Mouse (Mus musculus): ENCODE results near the gene Cfl2. TPM values are rescaled to one million over a fixed set of nuclear protein-coding genes. Genes with fewer than 3 reads are reported as not detected.

The Cfl2 gene
- total RNA-seq, 1 experiment = 50.9 TPM

- no peak for DNase-seq (ENCODE audit: low read depth, low spot score)
- Histone ChIP-seq H3K9ac (ENCODE audit: insufficient read depth, low read depth, low read length, poor library complexity, severe bottlenecking) (no peak overlapping the region), H3K4me3 (ENCODE audit: insufficient read depth in 1 of 2, low read depth in 1 of 2, low read length in 2 of 2, poor library complexity in 1 of 2, severe bottlenecking in 1 of 2) (no peak overlapping the region), H3K4me1 (ENCODE audit: control insufficient read depth in 2 of 2, insufficient read depth in 2 of 2, low read length in 2 of 2, poor library complexity in 1 of 2) (peaks cover 0 to 6% of the 10 kb centered on the region in 2 experiments; a peak in 1 of 4 replicates), H3K27ac (ENCODE audit: insufficient read depth, low read depth, low read length, poor library complexity, severe bottlenecking) (no peak overlapping the region), H3K36me3 (ENCODE audit: control insufficient read depth, insufficient read depth, low read length, poor library complexity, severe bottlenecking) (no peaks in the 10 kb centered on the region), H3K9me3 (ENCODE audit: control insufficient read depth, insufficient read depth, low read depth, low read length) (no peaks in the 10 kb centered on the region)
- no peak for TF ChIP-seq MAFK (IDR thresholded peaks at IDR 0.05; ENCODE audit: insufficient read depth, low read depth, low read length)
- no peak for TF ChIP-seq HCFC1 (IDR thresholded peaks at IDR 0.05; ENCODE audit: borderline replicate concordance, insufficient read depth, low read length)
- TF ChIP-seq ZC3H11A (IDR thresholded peaks at IDR 0.05; ENCODE audit: borderline replicate concordance, low read depth, low read length) = no peak
- in situ Hi-C loops (cut with MboI; ENCODE audit: low sequenced_read_pairs in 2 of 2, unreplicated experiment in 2 of 2) = no loop called here
These were observed 25.0 kb upstream of the Cfl2 start for GRCm38 (mm10) chr12:54887580-54888127.

DNA sequence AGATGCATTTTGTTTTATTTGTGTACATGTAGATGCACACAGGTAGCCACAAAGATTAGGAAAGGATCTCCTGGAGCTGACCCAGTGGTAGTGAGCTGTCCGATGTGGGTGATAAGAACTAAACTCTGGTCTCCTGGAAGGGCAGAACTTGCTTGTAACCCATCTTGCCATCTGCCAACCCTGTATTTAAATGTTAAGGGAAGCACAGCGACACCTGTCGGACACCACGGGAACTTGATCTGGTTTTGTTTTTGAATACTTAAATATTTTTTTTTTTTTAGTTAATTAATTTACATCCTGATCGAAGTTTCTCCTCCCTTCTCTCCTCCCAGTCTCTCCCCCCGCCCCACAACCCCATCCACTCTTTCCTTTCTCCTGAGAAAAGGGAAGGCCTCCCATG is 17.0 kb upstream of the Cfl2 start:
- no peak overlapping the region; the same call in 1 of the 2 replicates for H3K9ac ChIP-seq (ENCODE audit: insufficient read depth, low read depth, low read length, poor library complexity, severe bottlenecking)
- no peaks in the 10 kb centered on the region for H3K4me1 ChIP-seq (ENCODE audit: control insufficient read depth in 2 of 2, insufficient read depth in 2 of 2, low read length in 2 of 2, poor library complexity in 1 of 2)
- H3K27ac ChIP-seq (ENCODE audit: insufficient read depth, low read depth, low read length, poor library complexity, severe bottlenecking) = no peak overlapping the region
- TF ChIP-seq ZNF384 (IDR thresholded peaks at IDR 0.05; ENCODE audit: low read depth, low read length) (peak; percentile 84), MAFK (IDR thresholded peaks at IDR 0.05; ENCODE audit: insufficient read depth, low read depth, low read length) (no peak)
- in situ Hi-C loops (cut with MboI; ENCODE audit: low sequenced_read_pairs in 2 of 2, unreplicated experiment in 2 of 2) = no loop called here
- peak; percentile 63 for DNase-seq (ENCODE audit: low read depth, low spot score)
- H3K36me3 ChIP-seq (ENCODE audit: control insufficient read depth, insufficient read depth, low read length, poor library complexity, severe bottlenecking) = no peaks in the 10 kb centered on the region
- no peak overlapping the region for H3K4me3 ChIP-seq (ENCODE audit: insufficient read depth in 1 of 2, low read depth in 1 of 2, low read length in 2 of 2, poor library complexity in 1 of 2, severe bottlenecking in 1 of 2)
- H3K9me3 ChIP-seq (ENCODE audit: control insufficient read depth, insufficient read depth, low read depth, low read length) = no peaks in the 10 kb centered on the region

- H3K36me3 ChIP-seq (ENCODE audit: control insufficient read depth, insufficient read depth, low read length, poor library complexity, severe bottlenecking) = no peaks in the 10 kb centered on the region
- H3K9ac ChIP-seq (ENCODE audit: insufficient read depth, low read depth, low read length, poor library complexity, severe bottlenecking) = no peak overlapping the region; the same call in 1 of the 2 replicates
- no peak for TF ChIP-seq MAFK (IDR thresholded peaks at IDR 0.05; ENCODE audit: insufficient read depth, low read depth, low read length)
- TF ChIP-seq CHD2 (IDR thresholded peaks at IDR 0.05; ENCODE audit: low read depth, low read length) = no peak
- no peak for TF ChIP-seq HCFC1 (IDR thresholded peaks at IDR 0.05; ENCODE audit: borderline replicate concordance, insufficient read depth, low read length)
- no peak for TF ChIP-seq ZC3H11A (IDR thresholded peaks at IDR 0.05; ENCODE audit: borderline replicate concordance, low read depth, low read length)
- TF ChIP-seq ZNF384 (IDR thresholded peaks at IDR 0.05; ENCODE audit: low read depth, low read length) = no peak
- H3K4me3 ChIP-seq (ENCODE audit: insufficient read depth in 1 of 2, low read depth in 1 of 2, low read length in 2 of 2, poor library complexity in 1 of 2, severe bottlenecking in 1 of 2) = no peak overlapping the region
- no peak overlapping the region for H3K27ac ChIP-seq (ENCODE audit: insufficient read depth, low read depth, low read length, poor library complexity, severe bottlenecking)
- no peaks in the 10 kb centered on the region for H3K4me1 ChIP-seq (ENCODE audit: control insufficient read depth in 2 of 2, insufficient read depth in 2 of 2, low read length in 2 of 2, poor library complexity in 1 of 2)
- no peak for DNase-seq (ENCODE audit: low read depth, low spot score)
- in situ Hi-C loops (cut with MboI; ENCODE audit: low sequenced_read_pairs in 2 of 2, unreplicated experiment in 2 of 2) = no loop called here
- H3K9me3 ChIP-seq (ENCODE audit: control insufficient read depth, insufficient read depth, low read depth, low read length) = no peaks in the 10 kb centered on the region
These were observed 16.5 kb upstream of the Cfl2 start for GRCm38 (mm10) chr12:54879211-54879610.

DNA sequence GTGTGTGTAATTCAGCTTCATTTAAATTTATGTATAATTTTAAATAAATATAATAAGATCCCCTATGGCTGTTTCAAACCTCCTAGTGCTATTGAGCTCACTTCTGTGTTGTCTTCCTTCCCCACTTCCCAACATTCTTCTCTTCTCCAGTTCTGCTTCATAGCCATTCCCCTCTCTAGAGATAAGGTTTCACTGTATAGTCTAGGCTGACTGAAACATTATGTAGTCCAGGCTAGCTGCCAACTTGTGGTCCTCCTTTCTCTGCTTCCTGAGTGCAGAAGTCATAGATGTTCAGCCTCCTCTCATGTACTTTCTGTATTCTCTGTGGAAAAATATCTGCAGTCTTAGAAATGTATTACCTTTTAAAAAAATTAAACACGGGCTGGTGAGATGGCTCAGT is 15.2 kb upstream of the Cfl2 start:
- no peak for DNase-seq (ENCODE audit: low read depth, low spot score)
- H3K9ac ChIP-seq (ENCODE audit: insufficient read depth, low read depth, low read length, poor library complexity, severe bottlenecking) = no peak overlapping the region
- no peaks in the 10 kb centered on the region for H3K9me3 ChIP-seq (ENCODE audit: control insufficient read depth, insufficient read depth, low read depth, low read length)
- H3K4me1 ChIP-seq (ENCODE audit: control insufficient read depth in 2 of 2, insufficient read depth in 2 of 2, low read length in 2 of 2, poor library complexity in 1 of 2) = no peaks in the 10 kb centered on the region
- no peaks in the 10 kb centered on the region for H3K36me3 ChIP-seq (ENCODE audit: control insufficient read depth, insufficient read depth, low read length, poor library complexity, severe bottlenecking)
- in situ Hi-C loops (cut with MboI; ENCODE audit: low sequenced_read_pairs in 2 of 2, unreplicated experiment in 2 of 2) = no loop called here
- no peak overlapping the region for H3K27ac ChIP-seq (ENCODE audit: insufficient read depth, low read depth, low read length, poor library complexity, severe bottlenecking)
- no peak for TF ChIP-seq MAFK (IDR thresholded peaks at IDR 0.05; ENCODE audit: insufficient read depth, low read depth, low read length)
- TF ChIP-seq ZNF384 (IDR thresholded peaks at IDR 0.05; ENCODE audit: low read depth, low read length) = no peak
- no peak for TF ChIP-seq CHD2 (IDR thresholded peaks at IDR 0.05; ENCODE audit: low read depth, low read length)
- TF ChIP-seq ZC3H11A (IDR thresholded peaks at IDR 0.05; ENCODE audit: borderline replicate concordance, low read depth, low read length) = no peak
- no peak for TF ChIP-seq HCFC1 (IDR thresholded peaks at IDR 0.05; ENCODE audit: borderline replicate concordance, insufficient read depth, low read length)
- H3K4me3 ChIP-seq (ENCODE audit: insufficient read depth in 1 of 2, low read depth in 1 of 2, low read length in 2 of 2, poor library complexity in 1 of 2, severe bottlenecking in 1 of 2) = no peak overlapping the region

DNA sequence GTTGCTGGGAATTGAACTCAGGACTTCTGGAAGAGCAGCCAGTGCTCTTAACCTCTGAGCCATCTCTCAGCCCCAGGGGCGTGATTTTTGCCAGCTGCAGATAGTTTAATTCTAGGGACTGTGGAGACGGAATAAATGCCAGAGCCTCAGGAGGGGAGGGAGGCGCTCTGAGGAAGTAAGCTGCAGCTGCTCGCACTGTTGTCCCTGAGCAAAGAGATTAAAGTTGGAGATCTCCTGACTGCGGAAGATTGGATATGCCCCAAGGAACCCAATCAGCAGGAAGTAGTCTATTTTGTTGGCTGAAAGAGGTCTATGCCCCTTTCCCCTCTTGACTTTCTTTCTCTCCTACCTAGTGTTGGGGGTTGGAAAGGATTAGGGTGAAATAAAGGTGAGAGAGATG is 14.2 kb upstream of the Cfl2 start:
- H3K4me1 ChIP-seq (ENCODE audit: control insufficient read depth in 2 of 2, insufficient read depth in 2 of 2, low read length in 2 of 2, poor library complexity in 1 of 2) = no peaks in the 10 kb centered on the region
- no peaks in the 10 kb centered on the region for H3K36me3 ChIP-seq (ENCODE audit: control insufficient read depth, insufficient read depth, low read length, poor library complexity, severe bottlenecking)
- H3K9ac ChIP-seq (ENCODE audit: insufficient read depth, low read depth, low read length, poor library complexity, severe bottlenecking) = no peak overlapping the region
- no peak overlapping the region for H3K27ac ChIP-seq (ENCODE audit: insufficient read depth, low read depth, low read length, poor library complexity, severe bottlenecking)
- H3K9me3 ChIP-seq (ENCODE audit: control insufficient read depth, insufficient read depth, low read depth, low read length) = no peaks in the 10 kb centered on the region
- DNase-seq (ENCODE audit: low read depth, low spot score) = no peak
- TF ChIP-seq HCFC1 (IDR thresholded peaks at IDR 0.05; ENCODE audit: borderline replicate concordance, insufficient read depth, low read length) = no peak
- in situ Hi-C loops (cut with MboI; ENCODE audit: low sequenced_read_pairs in 2 of 2, unreplicated experiment in 2 of 2) = no loop called here
- no peak overlapping the region for H3K4me3 ChIP-seq (ENCODE audit: insufficient read depth in 1 of 2, low read depth in 1 of 2, low read length in 2 of 2, poor library complexity in 1 of 2, severe bottlenecking in 1 of 2)
